Comparison of ENCODE assay signal across 19 mouse cellular contexts in genomic region chr12:68554292-68554691, GRCm38 (mm10).
"Had no signal": no experiment of that assay in that cellular context is flagged by ENCODE, and none has a peak within 500 bp of the region (broad histone marks: within the 10 kb centered on the region; RNA-seq: fewer than 3 reads in every experiment).

No protein-coding gene starts in this region.

- ATAC-seq: liver, postnatal 0 days had no signal

- H3K4me2 ChIP-seq: liver, embryonic 15.5 days; lung, embryonic 15.5 days; midbrain, embryonic 13.5 days; midbrain, embryonic 15.5 days; neural tube, embryonic 13.5 days; neural tube, embryonic 15.5 days had no signal

- H3K9me3 ChIP-seq: liver, embryonic 15.5 days; lung, embryonic 15.5 days; midbrain, embryonic 13.5 days; midbrain, embryonic 15.5 days; neural tube, embryonic 13.5 days; neural tube, embryonic 15.5 days had no signal

- H3K4me3 ChIP-seq: liver, embryonic 15.5 days; lung, embryonic 15.5 days; midbrain, embryonic 10.5 days; midbrain, embryonic 13.5 days; midbrain, embryonic 15.5 days; myocyte; neural tube, embryonic 13.5 days; neural tube, embryonic 15.5 days had no signal

- H3K4me1 ChIP-seq: liver, embryonic 15.5 days; lung, embryonic 15.5 days; midbrain, embryonic 15.5 days; neural tube, embryonic 13.5 days; neural tube, embryonic 15.5 days had no signal

- H3K27me3 ChIP-seq: liver, embryonic 15.5 days; lung, embryonic 15.5 days; midbrain, embryonic 13.5 days; midbrain, embryonic 15.5 days; neural tube, embryonic 13.5 days; neural tube, embryonic 15.5 days had no signal

- H3K27ac ChIP-seq: liver, embryonic 15.5 days; lung, embryonic 15.5 days; midbrain, embryonic 10.5 days; midbrain, embryonic 13.5 days; midbrain, embryonic 15.5 days; neural tube, embryonic 13.5 days; neural tube, embryonic 15.5 days had no signal

- H3K36me3 ChIP-seq: liver, embryonic 15.5 days; lung, embryonic 15.5 days; midbrain, embryonic 10.5 days; midbrain, embryonic 13.5 days; midbrain, embryonic 15.5 days; neural tube, embryonic 13.5 days; neural tube, embryonic 15.5 days had no signal

- H3K9ac ChIP-seq: liver, embryonic 15.5 days; liver, postnatal 0 days; lung, embryonic 15.5 days; midbrain, embryonic 13.5 days; midbrain, embryonic 15.5 days; neural tube, embryonic 13.5 days; neural tube, embryonic 15.5 days had no signal

- DNase-seq: liver, postnatal 0 days; lung, adult 2 months; lung, postnatal 10 days; lung, postnatal 4 days; right cerebral cortex, adult 18-20 months; right cerebral cortex, postnatal 25 days; right cerebral cortex, postnatal 4 days; spleen, adult 18-20 months; thymus, adult 18-20 months; thymus, postnatal 14 days; thymus, postnatal 36 days had no signal
